Mouse (Mus musculus) bone marrow macrophage, adult 2 months (primary cell): ENCODE data around the gene Fam50a.

Source experiments
- CTCF ChIP-seq: IDR thresholded peaks from 2 replicates; pipeline ENCODE4 v1.5.1; 2012; ENCODE audit warnings: low read depth, mild to moderate bottlenecking, low read length, moderate library complexity
- POLR2A ChIP-seq: IDR thresholded peaks from 2 replicates; pipeline ENCODE4 v1.6.1; 2012; ENCODE audit warnings: mild to moderate bottlenecking, low read depth, low read length, borderline replicate concordance

- TF ChIP-seq CTCF (no peak), POLR2A (no peak)
These were observed 34.9 kb upstream of the Fam50a start for GRCm38 (mm10) chrX:74277916-74278315.
